Mouse (Mus musculus): Measurements from ENCODE around the gene Hmgxb4.

GRCm38 (mm10) chr8:75013964-75014363 lies 20.8 kb downstream of the Hmgxb4 start:
- no peak for TF ChIP-seq CTCF (IDR thresholded peaks at IDR 0.05; ENCODE audit: insufficient read depth, low read depth, low read length)
- no peak for TF ChIP-seq POLR2A (IDR thresholded peaks at IDR 0.05; ENCODE audit: insufficient read depth, low read depth, low read length)

All from olfactory bulb, adult 2 months (tissue).